Mouse (Mus musculus) liver, postnatal 0 days (tissue): ENCODE results near the gene Slc22a15. TPM values are rescaled to one million over a fixed set of nuclear protein-coding genes. Genes with fewer than 3 reads are reported as not detected.

Experiments
- ATAC-seq: fragments of 200-750 bp; cut with Nextera tagmentation; 2 replicates; pipeline ENCODE4 v1.8.0; 2017; ENCODE audit warnings: mild to moderate bottlenecking, moderate library complexity
- DNase-seq: peaks from one replicate; pipeline ENCODE4 v3.0.0-alpha.2; 2016
- H3K27ac ChIP-seq: fragments of 300-500 bp; sonication (generic); 2 replicates; pipeline ENCODE4 v1.5.1; 2014; ENCODE audit warnings: antibody characterized with exemption, moderate library complexity, mild to moderate bottlenecking, low read depth
- H3K27me3 ChIP-seq: fragments of 300-500 bp; sonication (generic); 2 replicates; pipeline ENCODE4 v1.6.1; 2014; ENCODE audit warnings: low read length, control low read depth, mixed read lengths; ENCODE audit not compliant: insufficient read depth
- H3K36me3 ChIP-seq: fragments of 300-500 bp; sonication (generic); replicated peaks from 2 replicates; pipeline ENCODE4 v1.6.1; 2014; ENCODE audit warnings: mild to moderate bottlenecking, control low read depth, low read length, moderate library complexity, mixed read lengths; ENCODE audit not compliant: insufficient read depth
- H3K4me1 ChIP-seq: fragments of 300-500 bp; sonication (generic); 2 replicates; pipeline ENCODE4 v1.6.1; 2014; ENCODE audit warnings: antibody characterized with exemption, mild to moderate bottlenecking, control low read depth; ENCODE audit not compliant: insufficient read depth
- H3K4me2 ChIP-seq: fragments of 300-500 bp; sonication (generic); 2 replicates; pipeline ENCODE4 v1.6.1; 2014; ENCODE audit warnings: low read depth, mild to moderate bottlenecking, low read length, moderate library complexity, mixed read lengths
- H3K4me3 ChIP-seq: fragments of 300-500 bp; sonication (generic); 2 replicates; pipeline ENCODE4 v1.5.1; 2014; ENCODE audit warnings: low read depth, low read length
- H3K9ac ChIP-seq: fragments of 300-500 bp; sonication (generic); replicated peaks from 2 replicates; pipeline ENCODE4 v1.6.1; 2014; ENCODE audit warnings: mild to moderate bottlenecking, moderate library complexity
- H3K9me3 ChIP-seq: fragments of 300-500 bp; sonication (generic); 2 replicates; pipeline ENCODE4 v1.6.1; 2016; ENCODE audit warnings: mild to moderate bottlenecking, control low read depth, low read length, mixed read lengths
- CTCF ChIP-seq: sonication (generic); IDR thresholded peaks from 2 replicates; pipeline ENCODE4 v1.5.1; 2016; ENCODE audit warnings: antibody characterized with exemption, low read depth
- EP300 ChIP-seq: IDR thresholded peaks from 2 replicates; pipeline ENCODE4 v1.6.1; 2016; ENCODE audit warnings: antibody characterized with exemption, low read depth, mild to moderate bottlenecking
- WGBS: fragments of 180-500 bp; shearing (Covaris S2); extraction: QIAGEN DNeasy Blood & Tissue Kit; methylation state at CpG from one replicate; pipeline ENCODE4 v1.1.7; 2014; ENCODE audit not compliant: insufficient replicate concordance; 5-methylcytosine and 5-hydroxymethylcytosine counted together
- polyA plus RNA-seq: library from polyadenylated mRNA; unstranded; fragments of >200 nt; fragmentation: Nextera tagmentation; extraction: Ambion mirVana; gene quantifications from 2 replicates; pipeline ENCODE4 v1.2.1, GENCODE M21; 2015

Gene Slc22a15
- polyA plus RNA-seq, 1 experiment from 2014 or later, result 5.0 TPM

DNA sequence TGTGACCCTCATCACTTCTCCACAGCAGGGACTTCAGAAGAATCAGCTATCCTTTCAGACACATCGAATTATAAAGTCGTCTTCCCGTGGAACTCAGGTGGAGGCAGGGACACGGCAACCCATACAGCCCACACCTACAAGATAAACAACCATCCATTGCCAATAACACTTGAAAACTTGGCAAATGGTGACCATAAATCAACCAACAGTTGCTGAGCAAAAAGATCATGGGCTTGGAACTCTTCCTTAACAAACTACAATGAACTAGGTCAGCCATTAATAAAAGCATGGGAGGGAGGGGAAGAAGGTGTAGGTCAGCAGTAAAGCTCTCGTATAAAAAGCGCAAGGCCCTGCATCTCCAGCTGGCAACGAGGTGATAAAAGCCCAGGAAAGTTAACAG lies 1.9 kb downstream of the Slc22a15 start:
- Histone ChIP-seq H3K27ac (no peak overlapping the region), H3K4me1 (peaks cover 24% of the 10 kb centered on the region), H3K27me3 (no peaks in the 10 kb centered on the region), H3K36me3 (no peaks in the 10 kb centered on the region), H3K9me3 (no peaks in the 10 kb centered on the region), H3K4me3 (no peak overlapping the region), H3K9ac (no peak overlapping the region), H3K4me2 (peak overlapping the region; percentile 71)
- WGBS, result 79% methylated on average over 7 of the region's 7 CpGs
- TF ChIP-seq CTCF (no peak), EP300 (no peak)
- DNase-seq (no peak), ATAC-seq (no peak)

DNA sequence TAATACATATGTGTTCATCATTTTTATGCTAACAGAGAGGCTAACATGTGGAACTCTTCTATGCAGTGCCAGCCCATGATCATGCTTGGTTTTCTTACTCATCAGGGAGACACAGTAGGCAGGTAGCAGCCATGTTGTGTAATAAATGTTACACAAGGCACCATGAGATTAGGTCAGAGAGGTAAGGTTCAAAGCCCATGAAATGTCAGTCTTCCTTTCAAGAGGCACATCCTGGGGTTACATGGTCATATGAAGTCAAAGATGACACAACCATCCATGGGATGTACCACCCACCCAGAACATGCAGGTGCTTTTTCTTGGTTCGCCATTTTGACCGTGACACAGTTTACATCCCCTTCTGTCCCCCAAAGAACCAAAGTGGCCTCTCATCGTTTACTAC lies 5.7 kb downstream of the Slc22a15 start:
- H3K9ac ChIP-seq, result no peak overlapping the region
- no peaks in the 10 kb centered on the region for H3K36me3 ChIP-seq
- 62% methylated on average over 3 of the region's 3 CpGs for WGBS
- ATAC-seq, result peak; percentile 48
- H3K4me1 ChIP-seq, result peaks cover 27% of the 10 kb centered on the region
- H3K4me2 ChIP-seq, result no peak overlapping the region
- H3K27me3 ChIP-seq, result no peaks in the 10 kb centered on the region
- DNase-seq, result no peak
- no peak overlapping the region for H3K4me3 ChIP-seq
- no peak for TF ChIP-seq CTCF
- TF ChIP-seq EP300, result peak; percentile 56; the same call in 1 of the 2 replicates
- 0 out of 2 replicates have a peak overlapping the region, but pooled peaks have one; percentile 5 for H3K27ac ChIP-seq
- no peaks in the 10 kb centered on the region for H3K9me3 ChIP-seq

DNA sequence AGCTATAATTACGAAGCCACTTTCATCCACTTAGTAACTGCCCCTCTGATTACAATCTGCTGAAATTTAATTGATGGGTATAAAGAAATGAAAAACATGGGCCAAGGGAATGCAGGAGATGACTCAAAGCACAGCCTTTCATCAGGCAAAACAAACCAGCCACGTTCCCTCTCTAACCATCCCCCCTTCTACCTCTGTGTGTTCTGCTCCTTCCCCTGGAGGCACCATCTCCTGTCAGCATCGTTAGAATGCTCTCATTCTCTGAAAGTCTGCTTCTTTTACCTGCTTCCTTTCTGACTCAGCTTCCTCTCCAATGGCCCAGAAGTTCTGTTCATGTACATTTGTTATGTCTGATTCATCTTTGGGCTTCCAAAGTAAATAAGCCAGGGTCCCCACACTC lies 6.6 kb downstream of the Slc22a15 start:
- H3K4me3 ChIP-seq, result no peak overlapping the region
- H3K9me3 ChIP-seq, result no peaks in the 10 kb centered on the region
- H3K4me1 ChIP-seq, result peaks cover 27% of the 10 kb centered on the region
- 31% methylated on average over 3 of the region's 3 CpGs for WGBS
- H3K4me2 ChIP-seq, result no peak overlapping the region
- no peak for ATAC-seq
- TF ChIP-seq EP300, result no peak
- no peak for DNase-seq
- no peaks in the 10 kb centered on the region for H3K27me3 ChIP-seq
- no peaks in the 10 kb centered on the region for H3K36me3 ChIP-seq
- no peak overlapping the region for H3K9ac ChIP-seq
- H3K27ac ChIP-seq, result no peak overlapping the region

DNA sequence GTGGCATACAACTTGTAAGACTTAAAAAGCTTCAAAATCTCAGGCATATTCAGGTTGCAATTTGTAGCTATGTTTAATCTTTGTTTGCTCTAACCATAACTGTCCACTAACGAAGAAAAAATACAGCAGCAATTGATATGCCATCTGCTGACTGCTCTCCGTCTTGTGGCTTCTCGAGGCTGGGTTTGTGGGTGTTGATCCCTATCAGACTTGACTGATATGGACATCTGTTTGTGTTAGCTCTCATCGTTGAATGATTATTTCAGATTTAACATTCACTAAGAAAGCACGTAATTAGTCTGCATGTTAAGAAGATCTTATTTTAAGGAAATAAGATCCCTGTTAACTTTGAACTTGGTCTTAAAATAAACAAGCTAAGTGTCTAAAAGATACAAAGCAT lies 7.7 kb downstream of the Slc22a15 start:
- H3K4me2 ChIP-seq, result no peak overlapping the region
- WGBS, result 46% methylated on average over 5 of the region's 5 CpGs
- H3K36me3 ChIP-seq, result 0 out of 2 replicates have a peak, but pooled peaks cover 8% of the 10 kb centered on the region
- ATAC-seq (no peak), DNase-seq (no peak)
- H3K9ac ChIP-seq, result no peak overlapping the region
- no peaks in the 10 kb centered on the region for H3K27me3 ChIP-seq
- H3K27ac ChIP-seq, result no peak overlapping the region
- H3K4me3 ChIP-seq, result no peak overlapping the region
- peaks cover 23% of the 10 kb centered on the region for H3K4me1 ChIP-seq
- no peak for TF ChIP-seq CTCF
- no peak for TF ChIP-seq EP300
- H3K9me3 ChIP-seq, result no peaks in the 10 kb centered on the region

DNA sequence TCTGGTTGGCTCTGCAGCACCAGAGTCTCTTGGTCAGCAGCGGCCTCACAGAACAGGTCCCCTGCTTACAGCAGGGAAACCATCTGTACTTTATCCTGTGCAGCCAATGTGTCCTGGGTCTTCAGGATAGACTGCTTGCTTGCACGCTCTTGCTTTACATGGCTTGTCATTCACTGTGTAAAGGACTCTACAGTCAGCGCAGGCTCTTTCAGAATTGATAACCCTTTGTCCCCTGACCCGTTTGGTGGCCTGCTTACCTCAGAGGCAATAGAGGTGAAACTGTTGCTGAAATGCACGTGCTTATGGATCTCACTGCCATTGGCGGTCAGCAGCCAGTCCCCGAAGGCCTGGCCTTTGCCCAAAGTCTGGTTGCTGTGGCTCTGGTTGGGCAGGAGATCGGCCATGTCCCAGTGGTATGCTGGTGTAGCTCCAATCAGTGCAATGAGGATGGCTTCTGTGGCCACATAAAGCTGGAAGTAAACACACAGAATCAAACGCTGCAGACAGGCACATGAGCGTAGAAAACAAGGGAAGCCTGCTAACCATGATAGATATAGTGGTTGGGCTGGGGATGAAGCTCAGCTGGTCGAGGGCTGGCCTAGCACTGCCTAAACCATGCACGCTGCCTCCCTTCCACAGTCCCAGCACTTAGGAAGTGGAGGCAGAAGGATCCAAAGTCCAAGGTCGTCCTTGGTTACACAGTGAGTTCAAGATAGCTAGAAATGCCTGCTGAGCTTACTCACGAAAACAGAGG lies 9.0 kb downstream of the Slc22a15 start:
- DNase-seq, result peak; percentile 64
- TF ChIP-seq EP300 (no peak), CTCF (no peak)
- no peaks in the 10 kb centered on the region for H3K27me3 ChIP-seq
- peak; percentile 97 for ATAC-seq
- peaks cover 23% of the 10 kb centered on the region for H3K4me1 ChIP-seq
- H3K4me2 ChIP-seq, result peak overlapping the region; percentile 9; the same call in 1 of the 2 replicates
- H3K36me3 ChIP-seq, result 0 out of 2 replicates have a peak, but pooled peaks cover 8% of the 10 kb centered on the region
- no peaks in the 10 kb centered on the region for H3K9me3 ChIP-seq
- WGBS, result 55% methylated on average over 14 of the region's 14 CpGs
- no peak overlapping the region for H3K9ac ChIP-seq
- no peak overlapping the region for H3K4me3 ChIP-seq
- peak overlapping the region; percentile 84 for H3K27ac ChIP-seq

DNA sequence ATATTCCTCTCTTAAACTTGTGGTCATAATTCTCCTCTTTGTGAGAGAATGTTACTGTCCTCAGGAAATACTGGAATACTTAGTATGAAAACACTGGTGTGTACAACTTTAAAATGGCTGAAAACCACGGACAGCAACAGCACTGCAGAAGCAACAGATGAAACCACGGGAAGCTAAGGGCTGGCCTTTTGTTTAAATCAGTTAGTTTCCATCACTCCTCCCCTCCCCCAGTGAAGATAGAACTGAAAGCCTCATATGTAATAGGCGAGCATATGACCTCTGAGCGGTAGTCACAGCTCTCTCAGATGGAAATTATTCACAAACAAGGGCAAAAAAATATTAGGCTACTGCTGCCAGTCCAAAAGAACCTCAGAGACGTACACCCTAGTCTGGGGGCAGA lies 10.0 kb downstream of the Slc22a15 start:
- no peak overlapping the region for H3K4me3 ChIP-seq
- TF ChIP-seq CTCF (no peak), EP300 (no peak)
- no peaks in the 10 kb centered on the region for H3K9me3 ChIP-seq
- no peak overlapping the region for H3K27ac ChIP-seq
- peaks cover 8% of the 10 kb centered on the region; the same call in 1 of the 2 replicates for H3K36me3 ChIP-seq
- no peak overlapping the region for H3K9ac ChIP-seq
- ATAC-seq (no peak), DNase-seq (no peak)
- 71% methylated on average over 5 of the region's 5 CpGs for WGBS
- no peak overlapping the region for H3K4me2 ChIP-seq
- H3K27me3 ChIP-seq, result no peaks in the 10 kb centered on the region
- peaks cover 19% of the 10 kb centered on the region for H3K4me1 ChIP-seq
